Mouse (Mus musculus) ES-Bruce4 (cell line): Measurements from ENCODE around the gene Smyd4.

Experiments
- CTCF ChIP-seq: IDR thresholded peaks from one replicate; pipeline ENCODE4 v1.8.1; 2011; ENCODE audit warnings: low read depth, low read length
- EP300 ChIP-seq: IDR thresholded peaks from 2 replicates; pipeline ENCODE4 v1.6.1; 2011; ENCODE audit warnings: low read depth, low read length; ENCODE audit not compliant: insufficient read depth
- POLR2A ChIP-seq: IDR thresholded peaks from one replicate; pipeline ENCODE4 v1.8.1; 2011; ENCODE audit warnings: low read length; ENCODE audit not compliant: insufficient read depth

- TF ChIP-seq CTCF (no peak), EP300 (no peak), POLR2A (no peak)
These were observed 83.1 kb downstream of the Smyd4 start for GRCm38 (mm10) chr11:75431307-75431706.
